Mouse (Mus musculus) megakaryocyte, embryonic 14.5 days (primary cell): ENCODE data around the gene Cmtm7.

Experiments
- FLI1 ChIP-seq: IDR thresholded peaks from 2 replicates; pipeline ENCODE4 v1.6.1; 2012; ENCODE audit warnings: low read length, inconsistent platforms, mixed read lengths
- GATA1 ChIP-seq: IDR thresholded peaks from 3 replicates; pipeline ENCODE4 v1.6.1; 2012; ENCODE audit warnings: mixed read lengths, low read length, inconsistent platforms, borderline replicate concordance

DNA sequence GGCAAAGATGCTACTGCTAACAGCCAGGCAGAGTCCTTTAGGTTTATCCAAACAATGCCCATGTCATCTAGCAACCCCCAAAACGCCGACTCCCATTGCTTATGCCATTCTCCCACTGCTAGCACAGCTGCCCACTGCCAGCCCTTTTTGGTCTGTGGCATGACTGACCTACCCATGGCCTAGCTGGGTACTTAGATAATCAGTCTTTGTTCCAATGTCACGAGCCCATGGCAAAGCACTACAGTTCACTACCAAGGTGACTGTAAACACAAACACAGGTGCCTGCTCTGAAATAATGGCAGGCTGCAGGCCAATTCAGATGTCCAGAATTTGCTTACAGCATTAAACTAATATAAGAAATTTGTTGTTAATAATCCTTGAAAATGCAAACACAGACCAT, 37.3 kb upstream of the Cmtm7 start:
- no peak for TF ChIP-seq GATA1
- TF ChIP-seq FLI1: no peak
